Mouse (Mus musculus) ES-E14 (cell line): ENCODE results near the gene Kif1b. TPM values are rescaled to one million over a fixed set of nuclear protein-coding genes. Genes with fewer than 3 reads are reported as not detected.

Source experiments
- DNase-seq: peaks from one replicate; pipeline ENCODE4 v3.0.0-alpha.2; 2013; ENCODE audit warnings: low read depth, low spot score
- H3K27ac ChIP-seq: 2 replicates; pipeline ENCODE4 v1.5.1; 2012; ENCODE audit warnings: low read depth, mild to moderate bottlenecking, low read length, moderate library complexity, mixed read lengths; ENCODE audit not compliant: poor library complexity, insufficient read depth, severe bottlenecking
- H3K36me3 ChIP-seq: 2 replicates; pipeline ENCODE4 v1.6.1; 2012; ENCODE audit warnings: mild to moderate bottlenecking, low read length, moderate library complexity, mixed read lengths; ENCODE audit not compliant: control insufficient read depth, poor library complexity, insufficient read depth, severe bottlenecking
- H3K4me1 ChIP-seq, 2 experiments: fragments of 150-350 bp in 1 of 2; sonication (generic) in 1 of 2; 2 replicates each; pipeline ENCODE4 v1.6.1; 2012; ENCODE audit warnings: low read length in 2 of 2, mild to moderate bottlenecking in 1 of 2, mixed read lengths in 1 of 2; ENCODE audit not compliant: control insufficient read depth in 2 of 2, insufficient read depth in 2 of 2, poor library complexity in 1 of 2
- H3K4me3 ChIP-seq, 2 experiments: fragments of 150-350 bp in 1 of 2; sonication (generic) in 1 of 2; 2 replicates each; pipeline ENCODE4 v1.5.1; 2012; ENCODE audit warnings: low read length in 2 of 2, low read depth in 1 of 2, mild to moderate bottlenecking in 1 of 2, mixed read lengths in 1 of 2; ENCODE audit not compliant: insufficient read depth in 1 of 2, poor library complexity in 1 of 2, severe bottlenecking in 1 of 2
- H3K9ac ChIP-seq: 2 replicates; pipeline ENCODE4 v1.6.1; 2012; ENCODE audit warnings: low read depth, mild to moderate bottlenecking, low read length, mixed read lengths; ENCODE audit not compliant: poor library complexity, insufficient read depth, severe bottlenecking
- H3K9me3 ChIP-seq: fragments of 150-350 bp; sonication (generic); 2 replicates; pipeline ENCODE4 v1.6.1; 2012; ENCODE audit warnings: low read depth, mild to moderate bottlenecking, low read length; ENCODE audit not compliant: control insufficient read depth, insufficient read depth
- CHD2 ChIP-seq: IDR thresholded peaks from 2 replicates; pipeline ENCODE4 v1.6.1; 2014; ENCODE audit warnings: mild to moderate bottlenecking, low read depth, low read length, inconsistent platforms
- HCFC1 ChIP-seq: IDR thresholded peaks from 2 replicates; pipeline ENCODE4 v1.6.1; 2012; ENCODE audit warnings: low read length, inconsistent platforms, borderline replicate concordance; ENCODE audit not compliant: insufficient read depth
- MAFK ChIP-seq: IDR thresholded peaks from 2 replicates; pipeline ENCODE4 v1.6.1; 2014; ENCODE audit warnings: mild to moderate bottlenecking, low read depth, low read length, inconsistent platforms; ENCODE audit not compliant: insufficient read depth
- ZC3H11A ChIP-seq: IDR thresholded peaks from 2 replicates; pipeline ENCODE4 v1.6.1; 2012; ENCODE audit warnings: low read depth, mild to moderate bottlenecking, inconsistent platforms, low read length, borderline replicate concordance
- ZNF384 ChIP-seq: IDR thresholded peaks from 2 replicates; pipeline ENCODE4 v1.6.1; 2012; ENCODE audit warnings: low read depth, low read length, inconsistent platforms
- in situ Hi-C, 2 experiments: fragments of 600-800 bp; cut with MboI; formaldehyde crosslinking; loops; one replicate each; pipeline ENCODE4 v1.15.1; 2025; ENCODE audit warnings: low sequenced_read_pairs in 2 of 2, inconsistent platforms in 1 of 2; ENCODE audit not compliant: unreplicated experiment in 2 of 2
- total RNA-seq: library from RNA; depleted of rRNA; stranded (reverse); fragments of 300-350 nt; gene quantifications from 2 replicates; pipeline ENCODE4 v1.2.3, GENCODE M21; 2012

Kif1b gene
- total RNA-seq, 1 experiment: 27.1 TPM

DNA sequence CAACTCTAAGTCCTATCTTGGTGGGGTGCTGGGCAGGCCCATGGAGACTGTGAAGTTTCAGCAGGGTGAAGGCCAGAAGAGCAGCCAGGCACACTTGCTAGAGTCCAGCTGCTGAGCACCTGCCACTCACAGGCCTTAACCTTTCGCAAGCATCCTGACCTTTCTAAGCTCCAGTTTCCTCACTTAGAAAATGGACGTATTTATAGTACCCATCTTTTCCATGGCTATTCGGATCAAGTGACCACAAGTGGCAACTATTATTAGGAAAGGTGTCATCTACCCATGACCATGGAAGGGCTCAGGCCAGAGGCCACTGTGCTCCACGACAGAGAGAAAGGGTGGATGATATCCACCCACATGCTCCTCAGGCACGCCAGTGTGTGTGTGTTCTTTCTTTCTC is 38.4 kb upstream of the Kif1b start:
- no peak overlapping the region for H3K4me3 ChIP-seq
- peaks cover 45% of the 10 kb centered on the region for H3K36me3 ChIP-seq
- DNase-seq: no peak
- peaks cover 0 to 2% of the 10 kb centered on the region in 2 experiments; a peak in 1 of 4 replicates for H3K4me1 ChIP-seq
- no peak for TF ChIP-seq MAFK
- TF ChIP-seq HCFC1: no peak
- no peak for TF ChIP-seq CHD2
- no peak for TF ChIP-seq ZNF384
- TF ChIP-seq ZC3H11A: no peak
- H3K9ac ChIP-seq: no peak overlapping the region
- H3K9me3 ChIP-seq: no peaks in the 10 kb centered on the region
- in situ Hi-C loops: no loop called here
- no peak overlapping the region for H3K27ac ChIP-seq

GRCm38 (mm10) chr4:149344311-149344710 is 36.8 kb upstream of the Kif1b start:
- TF ChIP-seq HCFC1 (no peak), CHD2 (no peak), MAFK (no peak), ZC3H11A (no peak), ZNF384 (no peak)
- H3K36me3 ChIP-seq: peaks cover 49% of the 10 kb centered on the region
- no peak overlapping the region for H3K27ac ChIP-seq
- peaks cover 0 to 9% of the 10 kb centered on the region in 2 experiments; a peak in 2 of 4 replicates for H3K4me1 ChIP-seq
- in situ Hi-C loops: no loop called here
- no peak overlapping the region for H3K4me3 ChIP-seq
- no peak for DNase-seq
- H3K9me3 ChIP-seq: no peaks in the 10 kb centered on the region
- H3K9ac ChIP-seq: no peak overlapping the region

DNA sequence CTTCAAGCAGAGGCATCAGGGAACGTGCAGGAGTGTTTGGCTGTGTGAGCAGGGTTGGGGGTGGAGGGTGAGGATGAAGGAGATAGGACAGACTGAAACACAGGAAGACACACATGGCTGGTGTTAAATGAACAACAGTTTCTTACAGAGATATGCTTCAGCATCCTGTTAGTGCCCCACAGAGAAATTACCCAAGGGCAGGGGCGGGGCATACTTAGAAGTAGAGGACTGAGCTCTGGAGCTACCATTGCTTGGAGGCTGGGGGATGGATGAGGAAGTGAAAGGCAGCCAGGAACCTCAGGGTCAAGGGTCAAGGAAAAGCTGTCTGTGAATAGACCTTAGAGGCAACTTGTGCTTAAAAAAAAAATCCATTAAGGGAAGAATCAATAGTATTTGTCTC is 33.2 kb upstream of the Kif1b start:
- Histone ChIP-seq H3K9me3 (no peaks in the 10 kb centered on the region), H3K27ac (no peak overlapping the region), H3K9ac (no peak overlapping the region), H3K36me3 (peaks cover 45% of the 10 kb centered on the region), H3K4me3 (no peak overlapping the region), H3K4me1 (peaks cover 0 to 9% of the 10 kb centered on the region in 2 experiments; a peak in 2 of 4 replicates)
- in situ Hi-C loops: no loop called here
- TF ChIP-seq ZC3H11A (no peak), CHD2 (no peak), ZNF384 (no peak), MAFK (no peak), HCFC1 (no peak)
- no peak for DNase-seq

GRCm38 (mm10) chr4:149339426-149340214 is 32.1 kb upstream of the Kif1b start:
- Histone ChIP-seq H3K4me3 (no peak overlapping the region), H3K4me1 (peaks cover 0 to 9% of the 10 kb centered on the region in 2 experiments; a peak in 2 of 4 replicates), H3K27ac (no peak overlapping the region; the same call in 1 of the 2 replicates), H3K9me3 (no peaks in the 10 kb centered on the region), H3K9ac (no peak overlapping the region), H3K36me3 (peaks cover 50% of the 10 kb centered on the region)
- in situ Hi-C loops: no loop called here
- TF ChIP-seq MAFK (no peak), ZNF384 (no peak), HCFC1 (no peak), ZC3H11A (no peak), CHD2 (no peak)
- DNase-seq: no peak
